Mouse (Mus musculus): ENCODE data around the gene Wtap.
"Not testable (repeated sequence)": the region's sequence is repeated elsewhere in the genome, so short reads cannot be mapped to it uniquely, and the experiment has no call there.

Gene Wtap

DNA sequence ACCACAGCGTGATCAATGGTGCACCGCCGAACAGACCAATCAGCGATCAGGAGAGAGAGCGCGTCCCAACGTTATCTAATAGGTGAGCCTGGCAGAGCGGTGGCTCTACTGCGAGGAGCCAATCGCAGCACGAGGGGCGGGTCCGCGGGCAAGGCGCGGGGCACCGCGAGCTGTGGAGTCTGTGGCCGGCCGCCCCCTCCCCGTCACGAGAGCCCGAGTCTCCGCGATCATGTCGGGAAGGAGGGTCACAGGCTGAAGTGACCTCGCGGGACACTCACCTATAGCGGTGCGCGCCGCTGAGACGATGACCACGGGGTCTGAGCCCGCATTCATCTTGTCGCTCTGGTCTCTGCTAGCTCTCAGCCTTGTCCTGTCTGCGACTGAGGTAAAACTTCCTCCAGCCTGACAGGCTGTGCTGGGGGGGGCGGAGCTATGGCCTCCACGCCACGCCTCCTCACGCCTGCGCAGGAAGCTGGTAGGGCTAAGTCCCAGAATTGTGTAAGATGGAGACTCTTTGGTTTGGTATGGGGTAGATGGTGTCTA lies 33.6 kb downstream of the Wtap start, which contains the start of gene Acat2:
Gene Acat2 (minus strand): TSS at position 417 of the 543 bp plus-strand sequence.
- DNase-seq (ENCODE audit: low spot score): peak; percentile 95

DNA sequence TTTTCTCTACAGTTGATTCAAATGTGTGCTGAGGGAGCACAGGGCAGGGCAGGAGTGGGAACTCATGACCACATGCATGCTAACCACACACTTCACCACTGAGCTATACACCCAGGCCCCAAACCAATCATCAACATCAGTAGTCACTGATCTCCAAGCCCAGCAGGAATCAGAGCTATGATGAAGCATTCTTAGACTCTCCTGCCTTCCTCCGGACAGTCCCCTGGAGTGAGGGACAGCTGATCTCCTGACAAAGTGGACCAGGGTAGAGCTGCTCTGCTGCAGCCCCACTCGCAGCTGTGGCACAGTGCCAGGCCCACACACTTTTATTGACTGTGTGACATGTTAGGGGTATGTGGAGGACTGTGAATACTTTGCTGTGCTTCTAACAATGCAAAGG lies 34.6 kb downstream of the Wtap start:
- DNase-seq (ENCODE audit: low spot score): not testable (repeated sequence)

GRCm38 (mm10) chr17:12956664-12957063 lies 37.3 kb downstream of the Wtap start:
- DNase-seq (ENCODE audit: low spot score): no peak

DNA sequence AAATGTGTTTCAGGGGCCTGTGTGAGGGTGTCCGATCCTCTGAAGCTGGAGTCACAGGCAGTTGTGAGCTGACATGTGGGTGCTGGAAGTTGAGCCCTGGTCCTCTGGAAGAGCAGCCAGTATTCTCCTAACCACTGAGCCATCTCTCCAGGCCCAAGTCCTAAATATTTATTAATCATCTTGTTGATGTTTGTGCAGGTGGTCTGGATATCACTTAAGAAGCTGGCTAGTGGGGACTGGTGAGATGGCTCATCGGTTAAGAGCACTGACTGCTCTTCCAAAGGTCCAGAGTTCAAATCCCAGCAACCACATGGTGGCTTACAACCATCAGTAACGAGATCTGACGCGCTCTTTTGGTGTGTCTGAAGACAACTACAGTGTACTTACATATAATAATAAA lies 44.3 kb downstream of the Wtap start:
- no peak for DNase-seq (ENCODE audit: low spot score)

GRCm38 (mm10) chr17:12942459-12943162 lies 51.4 kb downstream of the Wtap start:
- no peak for DNase-seq (ENCODE audit: low spot score)

GRCm38 (mm10) chr17:12941543-12942260 lies 52.3 kb downstream of the Wtap start:
- no peak for DNase-seq (ENCODE audit: low spot score)

DNA sequence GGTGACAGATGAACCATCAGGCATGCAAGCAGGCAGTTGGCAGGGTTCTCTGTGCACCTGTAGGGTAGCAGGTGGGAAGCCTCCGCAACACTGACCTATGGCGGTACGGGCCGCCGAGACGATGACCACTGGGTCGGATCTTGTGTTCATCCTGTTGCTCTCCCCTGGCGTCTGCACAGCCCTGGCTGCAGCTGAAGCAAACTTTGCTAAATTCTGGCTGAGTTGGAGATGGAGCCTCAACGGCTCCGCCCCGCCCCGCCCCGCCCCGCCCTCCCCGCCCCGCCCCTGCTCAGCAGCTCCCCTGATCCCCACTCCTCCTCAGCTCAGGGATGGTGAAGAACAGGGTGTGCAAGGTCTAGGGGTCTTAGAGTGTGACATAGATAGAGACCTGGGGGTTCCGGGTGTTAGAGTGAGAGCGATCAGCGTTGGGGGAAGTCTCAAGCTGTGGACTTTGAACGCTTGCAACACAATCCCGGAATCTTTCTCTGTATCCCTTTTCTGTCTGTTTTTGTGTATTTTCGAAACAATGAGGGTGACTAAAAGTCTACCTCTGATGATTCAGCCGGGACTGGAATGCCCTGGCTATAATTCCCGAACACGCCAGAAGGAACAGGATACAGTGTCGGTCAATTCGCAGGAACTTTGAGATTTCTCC lies 53.7 kb downstream of the Wtap start, which contains the start of gene Acat3:
Gene Acat3 (minus strand): TSS at position 450 of the 655 bp plus-strand sequence.
- DNase-seq (ENCODE audit: low spot score): peak; percentile 73

DNA sequence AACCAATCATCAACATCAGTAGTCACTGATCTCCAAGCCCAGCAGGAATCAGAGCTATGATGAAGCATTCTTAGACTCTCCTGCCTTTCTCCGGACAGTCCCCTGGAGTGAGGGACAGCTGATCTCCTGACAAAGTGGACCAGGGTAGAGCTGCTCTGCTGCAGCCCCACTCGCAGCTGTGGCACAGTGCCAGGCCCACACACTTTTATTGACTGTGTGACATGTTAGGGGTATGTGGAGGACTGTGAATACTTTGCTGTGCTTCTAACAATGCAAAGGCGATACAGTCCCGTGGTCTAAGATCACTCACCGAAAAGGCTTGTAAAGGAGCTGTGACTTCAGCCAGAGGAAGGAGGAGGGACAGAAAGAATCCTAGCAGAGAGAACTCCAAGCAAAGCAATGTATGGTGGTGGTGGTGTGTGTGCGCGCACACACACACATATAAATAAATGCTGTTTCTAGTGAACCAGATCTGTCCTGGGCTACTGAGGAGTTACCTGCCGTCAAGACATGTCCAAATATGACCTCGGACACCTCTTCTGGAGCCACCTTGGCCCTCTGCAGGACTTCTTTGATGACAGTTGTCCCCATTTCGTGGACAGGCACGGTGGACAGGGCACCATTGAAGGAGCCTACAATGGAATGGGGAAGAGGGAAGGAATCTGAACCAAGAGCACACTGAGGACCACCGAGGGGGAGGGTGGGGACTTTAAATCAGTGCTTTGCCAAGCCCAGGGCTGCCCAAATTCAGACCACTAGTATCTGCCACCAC lies 54.4 kb downstream of the Wtap start:
- DNase-seq (ENCODE audit: low spot score): not testable (repeated sequence)

GRCm38 (mm10) chr17:12938077-12938476 lies 55.9 kb downstream of the Wtap start:
- DNase-seq (ENCODE audit: low spot score): no peak

- no peak for DNase-seq (ENCODE audit: low spot score)
These were observed 56.5 kb downstream of the Wtap start for GRCm38 (mm10) chr17:12937412-12937970.

DNA sequence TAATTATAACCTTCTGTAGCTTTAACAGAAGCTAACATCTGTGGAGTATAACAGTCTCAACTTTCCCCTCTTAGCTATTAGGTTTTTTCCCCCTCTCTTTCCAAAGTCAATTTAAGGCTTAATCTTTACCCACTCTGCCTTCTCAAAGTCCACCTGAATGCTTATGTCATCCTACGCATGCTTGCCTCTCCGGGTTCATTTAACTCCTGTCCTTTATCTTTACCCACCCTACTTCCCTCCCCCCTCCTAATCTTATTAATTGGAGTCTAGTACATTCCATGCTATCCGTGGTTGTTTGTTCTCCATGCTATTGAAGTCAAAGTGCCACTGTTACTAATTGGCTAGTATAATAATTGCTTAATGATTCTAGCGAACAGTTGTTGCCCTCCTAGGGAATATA lies 58.2 kb downstream of the Wtap start:
- peak; percentile 34 for DNase-seq (ENCODE audit: low spot score)

GRCm38 (mm10) chr17:12931576-12931975 lies 62.4 kb downstream of the Wtap start:
- not testable (repeated sequence) for DNase-seq (ENCODE audit: low spot score)

DNA sequence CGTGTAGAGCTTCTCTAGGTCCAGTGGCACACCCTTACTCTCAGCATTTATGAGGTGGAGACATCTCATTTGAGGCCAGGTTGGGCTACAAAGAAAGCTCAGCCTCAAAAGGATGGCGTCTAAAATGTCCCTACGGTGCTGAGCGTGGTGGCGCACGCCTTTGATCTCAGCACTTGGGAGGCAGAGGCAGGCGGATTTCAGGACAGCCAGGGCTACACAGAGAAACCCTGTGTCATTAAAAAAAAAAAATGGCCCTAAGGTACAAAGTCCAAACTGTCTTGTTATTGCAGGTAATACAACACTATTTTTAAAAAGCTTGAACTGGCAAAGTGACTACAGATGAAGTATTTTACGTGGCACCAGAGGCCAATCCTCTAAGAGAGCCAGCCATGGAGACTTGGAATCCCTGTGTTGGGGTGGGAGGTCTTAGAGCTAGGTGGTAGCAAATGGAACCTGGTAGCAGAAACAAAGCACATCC lies 68.2 kb downstream of the Wtap start:
- DNase-seq (ENCODE audit: low spot score): no peak

- peak; percentile 25 for DNase-seq (ENCODE audit: low spot score)
These were observed 69.0 kb downstream of the Wtap start for GRCm38 (mm10) chr17:12925001-12925400.

GRCm38 (mm10) chr17:12921073-12921472 lies 72.9 kb downstream of the Wtap start:
- DNase-seq (ENCODE audit: low spot score): no peak

Data from yolk sac, embryonic 10.5 days (tissue).